Mouse (Mus musculus) neural tube, embryonic 14.5 days (tissue): ENCODE measurements at regions not wholly inside any gene's neighbourhood (a gene's known extent, or its start where the extent isn't known, plus 50 kb on each side); places are given as distances from the start of the nearest gene placed in this dataset.
A peak's percentile ranks its signal among the peaks of the same experiment; 100 is the strongest.

ENCODE experiments used
- ATAC-seq: fragments of 200-750 bp; cut with Nextera tagmentation; 2 replicates; pipeline ENCODE4 v1.8.0; 2017; ENCODE audit warnings: low read depth, mild to moderate bottlenecking, moderate TSS enrichment, moderate library complexity
- H3K27ac ChIP-seq: fragments of 300-500 bp; sonication (generic); 2 replicates; pipeline ENCODE4 v1.5.1; 2014; ENCODE audit warnings: low read depth, mild to moderate bottlenecking, control low read depth, low read length, moderate library complexity, mixed read lengths
- H3K27me3 ChIP-seq: fragments of 300-500 bp; sonication (generic); 2 replicates; pipeline ENCODE4 v1.6.1; 2014; ENCODE audit warnings: low read length; ENCODE audit not compliant: control insufficient read depth, insufficient read depth
- H3K36me3 ChIP-seq: fragments of 300-500 bp; sonication (generic); 2 replicates; pipeline ENCODE4 v1.6.1; 2014; ENCODE audit warnings: low read length, mixed read lengths; ENCODE audit not compliant: control insufficient read depth, insufficient read depth
- H3K4me1 ChIP-seq: fragments of 300-500 bp; sonication (generic); 2 replicates; pipeline ENCODE4 v1.6.1; 2014; ENCODE audit warnings: low read length; ENCODE audit not compliant: control insufficient read depth, insufficient read depth
- H3K4me2 ChIP-seq: fragments of 300-500 bp; sonication (generic); 2 replicates; pipeline ENCODE4 v1.6.1; 2014; ENCODE audit warnings: mild to moderate bottlenecking, low read depth, low read length, control low read depth
- H3K4me3 ChIP-seq: fragments of 300-500 bp; sonication (generic); 2 replicates; pipeline ENCODE4 v1.5.1; 2014; ENCODE audit warnings: low read depth, low read length, control low read depth, mixed read lengths
- H3K9ac ChIP-seq: fragments of 300-500 bp; sonication (generic); replicated peaks from 2 replicates; pipeline ENCODE4 v1.6.1; 2014; ENCODE audit warnings: low read depth, mild to moderate bottlenecking, control low read depth, low read length, mixed read lengths
- H3K9me3 ChIP-seq: fragments of 300-500 bp; sonication (generic); 2 replicates; pipeline ENCODE4 v1.6.1; 2016; ENCODE audit warnings: low read length; ENCODE audit not compliant: control insufficient read depth
- WGBS: fragments of 180-500 bp; shearing (Covaris S2); extraction: QIAGEN DNeasy Blood & Tissue Kit; methylation state at CpG from one replicate; pipeline ENCODE4 v1.1.7; 2014; 5-methylcytosine and 5-hydroxymethylcytosine counted together

DNA sequence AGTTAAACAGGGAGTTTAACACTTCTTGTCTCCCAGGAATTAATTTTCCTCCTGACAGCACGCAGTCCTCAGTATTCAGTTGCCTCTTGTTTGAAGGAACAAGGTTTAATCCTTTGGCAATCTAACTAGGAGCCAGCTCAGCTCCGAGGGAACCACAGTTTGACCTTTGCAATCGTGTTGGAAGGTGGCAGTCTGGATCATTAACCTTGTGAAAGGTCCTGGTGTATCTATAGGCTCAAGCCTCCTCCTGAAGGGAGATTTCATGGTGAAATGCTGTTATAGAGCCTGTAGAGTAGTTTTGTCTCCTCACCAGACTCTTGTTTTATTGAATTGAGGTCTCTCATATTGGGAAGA lies 1723.6 kb upstream of the Gm7489 start:
- ATAC-seq: peak; percentile 49

GRCm38 (mm10) chr15:52161568-52162316 lies 1723.0 kb upstream of the Gm7489 start:
- Histone ChIP-seq H3K4me2 (peak overlapping the region; percentile 0; the same call in 1 of the 2 replicates), H3K9me3 (no peaks in the 10 kb centered on the region), H3K9ac (no peak overlapping the region), H3K4me1 (peaks cover 7% of the 10 kb centered on the region; the same call in 1 of the 2 replicates), H3K27me3 (no peaks in the 10 kb centered on the region), H3K4me3 (no peak overlapping the region), H3K36me3 (no peaks in the 10 kb centered on the region), H3K27ac (no peak overlapping the region; the same call in 1 of the 2 replicates)
- ATAC-seq: 0 out of 2 replicates have a peak, but pooled peaks have one; percentile 33
- 22% methylated on average over 19 of the region's 19 CpGs for WGBS

More for the DNA sequence above, 1723.6 kb upstream of the Gm7489 start:
- Histone ChIP-seq H3K27ac (peak overlapping the region; percentile 24; the same call in 1 of the 2 replicates), H3K4me2 (no peak overlapping the region), H3K9ac (no peak overlapping the region), H3K4me1 (peaks cover 7% of the 10 kb centered on the region; the same call in 1 of the 2 replicates), H3K36me3 (no peaks in the 10 kb centered on the region), H3K27me3 (no peaks in the 10 kb centered on the region), H3K4me3 (no peak overlapping the region), H3K9me3 (no peaks in the 10 kb centered on the region)
- WGBS: 8% methylated on average over 3 of the region's 3 CpGs

- Histone ChIP-seq H3K4me1 (no peaks in the 10 kb centered on the region), H3K9me3 (no peaks in the 10 kb centered on the region), H3K27me3 (no peaks in the 10 kb centered on the region), H3K4me2 (no peak overlapping the region), H3K4me3 (no peak overlapping the region), H3K9ac (no peak overlapping the region), H3K27ac (no peak overlapping the region), H3K36me3 (no peaks in the 10 kb centered on the region)
- no peak for ATAC-seq
- WGBS: 90% methylated on average over 4 of the region's 4 CpGs
Measured at GRCm38 (mm10) chr15:52166144-52166543, 1718.6 kb upstream of the Gm7489 start.

GRCm38 (mm10) chr15:52166595-52167443 lies 1717.9 kb upstream of the Gm7489 start:
- Histone ChIP-seq H3K4me1 (no peaks in the 10 kb centered on the region), H3K36me3 (no peaks in the 10 kb centered on the region), H3K27me3 (no peaks in the 10 kb centered on the region), H3K27ac (no peak overlapping the region), H3K9me3 (no peaks in the 10 kb centered on the region), H3K4me2 (no peak overlapping the region), H3K9ac (no peak overlapping the region), H3K4me3 (no peak overlapping the region)
- ATAC-seq: no peak
- WGBS: 49% methylated on average over 10 of the region's 10 CpGs

- no peak overlapping the region for H3K9ac ChIP-seq
- no peak overlapping the region for H3K27ac ChIP-seq
- WGBS: 88% methylated on average over 5 of the region's 5 CpGs
- H3K27me3 ChIP-seq: no peaks in the 10 kb centered on the region
- H3K4me1 ChIP-seq: no peaks in the 10 kb centered on the region
- no peak for ATAC-seq
- no peak overlapping the region for H3K4me3 ChIP-seq
- H3K36me3 ChIP-seq: no peaks in the 10 kb centered on the region
- H3K4me2 ChIP-seq: no peak overlapping the region
- no peaks in the 10 kb centered on the region for H3K9me3 ChIP-seq
Measured at GRCm38 (mm10) chr15:52167811-52168210, 1716.9 kb upstream of the Gm7489 start.

DNA sequence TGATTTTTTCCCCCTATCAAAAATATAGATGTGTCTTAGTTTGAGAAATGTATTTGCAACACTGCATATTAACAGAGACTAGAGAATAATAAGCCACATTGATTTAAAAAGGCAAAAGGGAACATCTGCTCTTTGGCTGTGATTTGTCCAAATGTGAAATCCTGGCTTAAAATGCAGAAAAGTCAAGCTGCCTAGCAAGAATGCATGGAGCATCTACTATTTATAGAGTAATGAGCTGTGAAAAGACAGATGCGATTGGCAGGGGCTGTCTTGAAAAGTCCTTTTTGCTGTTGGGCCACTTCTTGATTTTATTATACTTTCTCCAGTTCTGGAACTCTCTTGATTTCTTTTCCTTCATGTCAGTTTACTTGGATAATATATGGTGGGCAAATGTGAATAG lies 1707.8 kb upstream of the Gm7489 start:
- ATAC-seq: no peak
- H3K4me1 ChIP-seq: no peaks in the 10 kb centered on the region
- WGBS: 77% methylated on average over 1 of the region's 1 CpGs

GRCm38 (mm10) chr15:52178668-52179067 lies 1706.0 kb upstream of the Gm7489 start:
- Histone ChIP-seq H3K9me3 (no peaks in the 10 kb centered on the region), H3K27me3 (no peaks in the 10 kb centered on the region), H3K36me3 (no peaks in the 10 kb centered on the region), H3K4me1 (no peaks in the 10 kb centered on the region), H3K27ac (no peak overlapping the region), H3K9ac (no peak overlapping the region), H3K4me3 (no peak overlapping the region), H3K4me2 (no peak overlapping the region)
- no peak for ATAC-seq
- WGBS: 86% methylated on average over 3 of the region's 3 CpGs

More for the DNA sequence above, 1707.8 kb upstream of the Gm7489 start:
- Histone ChIP-seq H3K9me3 (no peaks in the 10 kb centered on the region), H3K4me3 (no peak overlapping the region), H3K4me2 (no peak overlapping the region), H3K9ac (no peak overlapping the region), H3K36me3 (no peaks in the 10 kb centered on the region), H3K27ac (no peak overlapping the region), H3K27me3 (no peaks in the 10 kb centered on the region)

- Histone ChIP-seq H3K4me1 (no peaks in the 10 kb centered on the region), H3K4me3 (no peak overlapping the region), H3K9ac (no peak overlapping the region), H3K36me3 (no peaks in the 10 kb centered on the region), H3K4me2 (no peak overlapping the region), H3K27me3 (no peaks in the 10 kb centered on the region), H3K27ac (no peak overlapping the region), H3K9me3 (no peaks in the 10 kb centered on the region)
- ATAC-seq: no peak
Measured at GRCm38 (mm10) chr15:52179379-52179778, 1705.3 kb upstream of the Gm7489 start.

DNA sequence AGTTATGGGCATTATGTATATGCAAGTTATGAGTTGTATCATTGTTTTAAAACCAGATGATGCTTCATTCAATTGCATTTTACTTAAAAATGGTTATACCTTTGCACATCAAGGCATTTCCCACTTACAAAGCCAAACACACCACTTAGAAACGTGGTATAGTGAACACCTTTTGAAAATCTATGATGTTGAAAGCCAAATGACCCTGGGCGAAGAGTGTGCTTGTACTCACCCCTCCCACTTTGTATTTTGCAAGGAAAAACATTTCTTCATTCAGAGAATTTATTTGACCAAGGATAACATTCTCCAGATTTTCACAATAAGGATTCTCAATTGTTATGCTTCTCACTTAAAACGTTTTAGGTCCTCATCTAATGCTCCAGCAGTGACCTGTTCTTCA lies 1693.5 kb upstream of the Gm7489 start:
- H3K27me3 ChIP-seq: no peaks in the 10 kb centered on the region
- ATAC-seq: no peak
- H3K27ac ChIP-seq: no peak overlapping the region
- no peaks in the 10 kb centered on the region for H3K9me3 ChIP-seq
- H3K9ac ChIP-seq: no peak overlapping the region
- no peaks in the 10 kb centered on the region for H3K4me1 ChIP-seq
- H3K36me3 ChIP-seq: no peaks in the 10 kb centered on the region
- H3K4me3 ChIP-seq: no peak overlapping the region
- WGBS: 75% methylated on average over 3 of the region's 3 CpGs
- H3K4me2 ChIP-seq: no peak overlapping the region
